Mouse (Mus musculus) stomach, embryonic 14.5 days (tissue): ENCODE measurements at regions not wholly inside any gene's neighbourhood (a gene's known extent, or its start where the extent isn't known, plus 50 kb on each side); places are given as distances from the start of the nearest gene placed in this dataset.
A peak's percentile ranks its signal among the peaks of the same experiment; 100 is the strongest.

Experiments used
- ATAC-seq: fragments of 200-750 bp; cut with Nextera tagmentation; 2 replicates; pipeline ENCODE4 v1.8.0; 2017; ENCODE audit warnings: low read depth, moderate TSS enrichment; ENCODE audit not compliant: insufficient number of reproducible peaks, insufficient read depth, low FRiP score
- H3K27ac ChIP-seq: fragments of 300-500 bp; sonication (generic); 2 replicates; pipeline ENCODE4 v1.5.1; 2014; ENCODE audit warnings: mild to moderate bottlenecking, low read length, moderate library complexity, mixed read lengths
- H3K27me3 ChIP-seq: fragments of 300-500 bp; sonication (generic); 2 replicates; pipeline ENCODE4 v1.6.1; 2014; ENCODE audit warnings: low read length, control low read depth, mixed read lengths; ENCODE audit not compliant: control insufficient read depth, insufficient read depth
- H3K36me3 ChIP-seq: fragments of 300-500 bp; sonication (generic); 2 replicates; pipeline ENCODE4 v1.6.1; 2014; ENCODE audit warnings: mild to moderate bottlenecking, control low read depth, low read length, moderate library complexity, mixed read lengths; ENCODE audit not compliant: control insufficient read depth, insufficient read depth
- H3K4me1 ChIP-seq: fragments of 300-500 bp; sonication (generic); 2 replicates; pipeline ENCODE4 v1.6.1; 2014; ENCODE audit warnings: low read length, control low read depth, mixed read lengths; ENCODE audit not compliant: control insufficient read depth, insufficient read depth
- H3K4me2 ChIP-seq: fragments of 300-500 bp; sonication (generic); replicated peaks from 2 replicates; pipeline ENCODE4 v1.6.1; 2014; ENCODE audit warnings: low read depth, low read length, control low read depth
- H3K4me3 ChIP-seq: fragments of 300-500 bp; sonication (generic); 2 replicates; pipeline ENCODE4 v1.5.1; 2014; ENCODE audit warnings: low read depth, low read length, control low read depth
- H3K9ac ChIP-seq: fragments of 300-500 bp; sonication (generic); replicated peaks from 2 replicates; pipeline ENCODE4 v1.6.1; 2014; ENCODE audit warnings: low read depth, mild to moderate bottlenecking, control low read depth, low read length, moderate library complexity, mixed read lengths
- H3K9me3 ChIP-seq: fragments of 300-500 bp; sonication (generic); 2 replicates; pipeline ENCODE4 v1.6.1; 2016; ENCODE audit warnings: low read depth, low read length, control low read depth; ENCODE audit not compliant: control insufficient read depth
- WGBS: fragments of 180-500 bp; shearing (Covaris S2); extraction: QIAGEN DNeasy Blood & Tissue Kit; methylation state at CpG from one replicate; pipeline ENCODE4 v1.1.7; 2014; 5-methylcytosine and 5-hydroxymethylcytosine counted together

GRCm38 (mm10) chr4:22120953-22121352, 189.8 kb downstream of the Faxc start:
- ATAC-seq: no peak

GRCm38 (mm10) chr4:22121397-22121796, 190.3 kb downstream of the Faxc start:
- Histone ChIP-seq H3K27me3 (no peaks in the 10 kb centered on the region), H3K4me1 (no peaks in the 10 kb centered on the region), H3K4me2 (no peak overlapping the region), H3K36me3 (no peaks in the 10 kb centered on the region), H3K27ac (no peak overlapping the region), H3K9me3 (no peaks in the 10 kb centered on the region), H3K4me3 (no peak overlapping the region), H3K9ac (no peak overlapping the region)
- WGBS: 61% methylated on average over 2 of the region's 2 CpGs
- no peak for ATAC-seq

More at GRCm38 (mm10) chr4:22120953-22121352, 189.8 kb downstream of the Faxc start:
- Histone ChIP-seq H3K4me1 (no peaks in the 10 kb centered on the region), H3K9ac (no peak overlapping the region), H3K9me3 (no peaks in the 10 kb centered on the region), H3K27me3 (no peaks in the 10 kb centered on the region), H3K36me3 (no peaks in the 10 kb centered on the region), H3K27ac (no peak overlapping the region), H3K4me2 (no peak overlapping the region), H3K4me3 (no peak overlapping the region)
- 16% methylated on average over 3 of the region's 3 CpGs for WGBS

GRCm38 (mm10) chr4:22124836-22125235, 193.7 kb downstream of the Faxc start:
- Histone ChIP-seq H3K27me3 (no peaks in the 10 kb centered on the region), H3K4me2 (no peak overlapping the region), H3K4me3 (no peak overlapping the region), H3K9me3 (no peaks in the 10 kb centered on the region), H3K27ac (no peak overlapping the region), H3K9ac (no peak overlapping the region), H3K4me1 (no peaks in the 10 kb centered on the region), H3K36me3 (no peaks in the 10 kb centered on the region)
- 91% methylated on average over 6 of the region's 6 CpGs for WGBS
- ATAC-seq: no peak

GRCm38 (mm10) chr4:22130511-22130910, 199.4 kb downstream of the Faxc start:
- H3K9me3 ChIP-seq: no peaks in the 10 kb centered on the region
- H3K4me1 ChIP-seq: no peaks in the 10 kb centered on the region
- no peak overlapping the region for H3K4me2 ChIP-seq
- no peak for ATAC-seq
- no peaks in the 10 kb centered on the region for H3K27me3 ChIP-seq
- WGBS: 72% methylated on average over 8 of the region's 8 CpGs
- H3K27ac ChIP-seq: no peak overlapping the region
- no peak overlapping the region for H3K4me3 ChIP-seq
- H3K9ac ChIP-seq: no peak overlapping the region
- no peaks in the 10 kb centered on the region for H3K36me3 ChIP-seq

- 64% methylated on average over 13 of the region's 13 CpGs for WGBS
- no peak overlapping the region for H3K4me2 ChIP-seq
- H3K36me3 ChIP-seq: no peaks in the 10 kb centered on the region
- no peaks in the 10 kb centered on the region for H3K9me3 ChIP-seq
- ATAC-seq: peak; percentile 53; the same call in 1 of the 2 replicates
- H3K4me3 ChIP-seq: no peak overlapping the region
- H3K27ac ChIP-seq: no peak overlapping the region
- no peaks in the 10 kb centered on the region for H3K4me1 ChIP-seq
- no peaks in the 10 kb centered on the region for H3K27me3 ChIP-seq
- H3K9ac ChIP-seq: no peak overlapping the region
These were observed 200.9 kb downstream of the Faxc start for GRCm38 (mm10) chr4:22131751-22132736.

GRCm38 (mm10) chr4:22133547-22134495, 202.7 kb downstream of the Faxc start:
- H3K4me1 ChIP-seq: no peaks in the 10 kb centered on the region
- H3K4me3 ChIP-seq: no peak overlapping the region
- H3K4me2 ChIP-seq: no peak overlapping the region
- no peaks in the 10 kb centered on the region for H3K9me3 ChIP-seq
- no peaks in the 10 kb centered on the region for H3K27me3 ChIP-seq
- 57% methylated on average over 14 of the region's 14 CpGs for WGBS
- no peak overlapping the region for H3K27ac ChIP-seq
- H3K9ac ChIP-seq: no peak overlapping the region
- no peaks in the 10 kb centered on the region for H3K36me3 ChIP-seq
- 0 out of 2 replicates have a peak, but pooled peaks have one; percentile 28 for ATAC-seq

- 71% methylated on average over 3 of the region's 3 CpGs for WGBS
- Histone ChIP-seq H3K4me1 (no peaks in the 10 kb centered on the region), H3K4me3 (no peak overlapping the region), H3K4me2 (no peak overlapping the region), H3K9me3 (no peaks in the 10 kb centered on the region), H3K27ac (no peak overlapping the region), H3K27me3 (no peaks in the 10 kb centered on the region), H3K36me3 (no peaks in the 10 kb centered on the region), H3K9ac (no peak overlapping the region)
- ATAC-seq: no peak
These were observed 209.0 kb downstream of the Faxc start for GRCm38 (mm10) chr4:22140122-22140521.

- ATAC-seq: no peak
- Histone ChIP-seq H3K9ac (no peak overlapping the region), H3K36me3 (no peaks in the 10 kb centered on the region), H3K27me3 (no peaks in the 10 kb centered on the region), H3K9me3 (no peaks in the 10 kb centered on the region), H3K4me3 (no peak overlapping the region), H3K4me2 (no peak overlapping the region), H3K4me1 (0 out of 2 replicates have a peak, but pooled peaks cover 2% of the 10 kb centered on the region), H3K27ac (no peak overlapping the region)
- WGBS: 100% methylated on average over 1 of the region's 1 CpGs
These were observed 212.4 kb downstream of the Faxc start for GRCm38 (mm10) chr4:22143546-22143945.
